Mouse (Mus musculus) midbrain, postnatal 0 days (tissue): ENCODE results near the gene 4921524J17Rik. TPM values are rescaled to one million over a fixed set of nuclear protein-coding genes. Genes with fewer than 3 reads are reported as not detected.

Experiments used
- ATAC-seq: fragments of 200-750 bp; cut with Nextera tagmentation; 2 replicates; pipeline ENCODE4 v1.8.0; 2017; ENCODE audit warnings: moderate number of reproducible peaks, mild to moderate bottlenecking, moderate TSS enrichment, moderate library complexity; ENCODE audit not compliant: low FRiP score
- DNase-seq: peaks from one replicate; pipeline ENCODE4 v3.0.0-alpha.2; 2015; ENCODE audit warnings: low spot score
- H3K27ac ChIP-seq: fragments of 300-500 bp; sonication (generic); 2 replicates; pipeline ENCODE4 v1.5.1; 2014; ENCODE audit warnings: low read depth, mild to moderate bottlenecking, low read length, mixed read lengths
- H3K27me3 ChIP-seq: fragments of 300-500 bp; sonication (generic); 2 replicates; pipeline ENCODE4 v1.6.1; 2014; ENCODE audit warnings: low read length, control low read depth, mixed read lengths; ENCODE audit not compliant: insufficient read depth
- H3K36me3 ChIP-seq: fragments of 300-500 bp; sonication (generic); 2 replicates; pipeline ENCODE4 v1.6.1; 2014; ENCODE audit warnings: low read length, control low read depth, mixed read lengths; ENCODE audit not compliant: insufficient read depth
- H3K4me1 ChIP-seq: fragments of 300-500 bp; sonication (generic); 2 replicates; pipeline ENCODE4 v1.6.1; 2014; ENCODE audit warnings: mild to moderate bottlenecking, control low read depth, antibody characterized with exemption, low read length, mixed read lengths; ENCODE audit not compliant: insufficient read depth
- H3K4me2 ChIP-seq: fragments of 300-500 bp; sonication (generic); 2 replicates; pipeline ENCODE4 v1.6.1; 2014; ENCODE audit warnings: low read depth, mild to moderate bottlenecking, low read length, mixed read lengths; ENCODE audit not compliant: poor library complexity, severe bottlenecking
- H3K4me3 ChIP-seq: fragments of 300-500 bp; sonication (generic); 2 replicates; pipeline ENCODE4 v1.5.1; 2014; ENCODE audit warnings: low read depth, mild to moderate bottlenecking, low read length, moderate library complexity
- H3K9ac ChIP-seq: fragments of 300-500 bp; sonication (generic); replicated peaks from 2 replicates; pipeline ENCODE4 v1.6.1; 2014; ENCODE audit warnings: mild to moderate bottlenecking, low read length, moderate library complexity, mixed read lengths; ENCODE audit not compliant: poor library complexity, severe bottlenecking
- H3K9me3 ChIP-seq: fragments of 300-500 bp; sonication (generic); 2 replicates; pipeline ENCODE4 v1.6.1; 2016; ENCODE audit warnings: low read length, control low read depth
- CTCF ChIP-seq: IDR thresholded peaks from 2 replicates; pipeline ENCODE4 v1.5.1; 2016; ENCODE audit warnings: antibody characterized with exemption, mild to moderate bottlenecking
- WGBS: fragments of 180-500 bp; shearing (Covaris S2); extraction: QIAGEN DNeasy Blood & Tissue Kit; methylation state at CpG from one replicate; pipeline ENCODE4 v1.1.7; 2014; 5-methylcytosine and 5-hydroxymethylcytosine counted together
- polyA plus RNA-seq: library from polyadenylated mRNA; unstranded; fragments of >200 nt; fragmentation: Nextera tagmentation; extraction: Ambion mirVana; gene quantifications from 2 replicates; pipeline ENCODE4 v1.2.1, GENCODE M21; 2015
- total RNA-seq: library from RNA; depleted of rRNA; stranded (reverse); fragments of >200 nt; gene quantifications from 2 replicates; pipeline ENCODE4 v1.2.3, GENCODE M21; 2014

The 4921524J17Rik gene
- total and polyA plus RNA-seq, 2 experiments from 2014 or later, result 17.9 to 48.0 TPM

DNA sequence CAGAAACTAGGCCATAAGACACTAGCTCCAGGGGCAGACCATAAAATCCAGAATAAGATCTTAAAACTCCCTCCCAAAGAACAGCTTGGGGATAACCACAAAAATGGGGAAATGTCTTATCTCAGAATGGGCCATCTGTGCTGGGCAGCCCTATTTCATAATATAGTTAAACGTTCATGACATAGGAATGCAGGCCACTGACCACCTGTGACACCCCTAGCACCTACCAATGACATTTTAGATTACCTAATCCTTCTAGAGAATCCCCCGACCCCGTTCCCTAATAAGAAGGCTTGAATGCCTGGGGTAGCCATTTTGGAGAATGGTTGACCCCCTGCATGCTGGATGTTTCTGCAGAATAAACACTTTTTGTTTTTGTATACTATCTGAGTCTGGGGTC lies 42.3 kb upstream of the 4921524J17Rik start:
- no peaks in the 10 kb centered on the region for H3K36me3 ChIP-seq
- WGBS, result 94% methylated on average over 3 of the region's 3 CpGs
- H3K4me2 ChIP-seq, result no peak overlapping the region
- H3K27me3 ChIP-seq, result no peaks in the 10 kb centered on the region
- H3K9ac ChIP-seq, result no peak overlapping the region
- H3K4me3 ChIP-seq, result no peak overlapping the region
- DNase-seq, result no peak
- TF ChIP-seq CTCF, result no peak
- H3K4me1 ChIP-seq, result no peaks in the 10 kb centered on the region
- no peak overlapping the region for H3K27ac ChIP-seq
- no peaks in the 10 kb centered on the region for H3K9me3 ChIP-seq
- no peak for ATAC-seq

- 90% methylated on average over 4 of the region's 4 CpGs for WGBS
- no peaks in the 10 kb centered on the region for H3K36me3 ChIP-seq
- ATAC-seq (no peak), DNase-seq (no peak)
- H3K4me1 ChIP-seq, result no peaks in the 10 kb centered on the region
- no peaks in the 10 kb centered on the region for H3K9me3 ChIP-seq
- no peak for TF ChIP-seq CTCF
- H3K27ac ChIP-seq, result no peak overlapping the region
- no peak overlapping the region for H3K4me2 ChIP-seq
- H3K27me3 ChIP-seq, result no peaks in the 10 kb centered on the region
- no peak overlapping the region for H3K9ac ChIP-seq
- no peak overlapping the region for H3K4me3 ChIP-seq
Observed at GRCm38 (mm10) chr8:85473246-85473645, 40.6 kb upstream of the 4921524J17Rik start.

GRCm38 (mm10) chr8:85472800-85473199 lies 40.2 kb upstream of the 4921524J17Rik start:
- WGBS, result 74% methylated on average over 6 of the region's 6 CpGs
- no peaks in the 10 kb centered on the region for H3K36me3 ChIP-seq
- ATAC-seq, result no peak
- no peaks in the 10 kb centered on the region for H3K9me3 ChIP-seq
- no peaks in the 10 kb centered on the region for H3K27me3 ChIP-seq
- H3K4me1 ChIP-seq, result no peaks in the 10 kb centered on the region
- H3K4me2 ChIP-seq, result no peak overlapping the region
- no peak overlapping the region for H3K27ac ChIP-seq
- no peak for TF ChIP-seq CTCF
- H3K4me3 ChIP-seq, result no peak overlapping the region
- no peak overlapping the region for H3K9ac ChIP-seq
- DNase-seq, result no peak

DNA sequence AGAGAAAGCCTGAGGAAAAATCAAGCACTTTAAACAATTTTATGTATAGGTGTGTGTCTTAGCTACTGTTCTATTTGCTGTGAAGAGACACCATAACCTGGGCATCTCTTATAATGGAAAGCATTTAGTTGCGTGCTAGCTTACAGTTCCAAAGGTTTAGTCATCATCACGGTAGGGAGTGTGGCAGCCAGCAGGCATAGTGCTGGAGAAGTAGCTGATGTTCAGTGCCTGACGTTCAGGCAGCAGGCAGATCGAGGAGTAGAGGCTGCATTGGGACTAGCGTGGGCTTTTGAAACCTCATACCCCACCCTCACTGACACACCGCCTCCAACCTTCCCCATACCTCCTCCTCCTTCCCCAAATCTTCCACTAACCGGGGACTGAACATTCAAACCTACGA lies 38.1 kb upstream of the 4921524J17Rik start:
- Histone ChIP-seq H3K4me2 (no peak overlapping the region), H3K27ac (no peak overlapping the region), H3K9ac (no peak overlapping the region), H3K4me3 (no peak overlapping the region), H3K27me3 (no peaks in the 10 kb centered on the region), H3K36me3 (no peaks in the 10 kb centered on the region), H3K4me1 (no peaks in the 10 kb centered on the region), H3K9me3 (no peaks in the 10 kb centered on the region)
- ATAC-seq (no peak), DNase-seq (no peak)
- no peak for TF ChIP-seq CTCF
- 76% methylated on average over 8 of the region's 8 CpGs for WGBS

DNA sequence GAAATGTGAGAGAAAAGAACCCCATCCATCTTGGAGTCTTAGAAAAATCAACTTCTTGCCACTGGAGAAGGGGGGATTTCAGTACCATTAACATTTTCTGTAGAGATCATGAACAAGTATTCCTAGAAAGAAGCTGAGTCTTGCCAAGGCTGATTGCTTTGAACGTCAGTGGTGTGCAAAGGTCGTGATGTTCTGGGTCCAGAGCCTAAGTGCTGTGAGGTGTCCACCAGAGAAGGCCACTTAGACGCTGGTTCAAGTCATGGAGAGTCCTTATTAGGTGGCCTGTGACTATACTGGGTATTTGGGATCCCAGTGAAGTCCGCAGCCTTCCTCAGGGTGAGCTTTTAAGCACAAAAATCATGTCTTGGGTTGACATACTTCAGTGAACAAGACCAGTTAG lies 33.4 kb upstream of the 4921524J17Rik start:
- Histone ChIP-seq H3K4me2 (no peak overlapping the region), H3K4me1 (no peaks in the 10 kb centered on the region), H3K36me3 (no peaks in the 10 kb centered on the region), H3K9ac (no peak overlapping the region), H3K4me3 (no peak overlapping the region), H3K27me3 (no peaks in the 10 kb centered on the region), H3K9me3 (no peaks in the 10 kb centered on the region), H3K27ac (no peak overlapping the region)
- ATAC-seq, result no peak
- 83% methylated on average over 4 of the region's 4 CpGs for WGBS
- DNase-seq, result no peak
- no peak for TF ChIP-seq CTCF

GRCm38 (mm10) chr8:85464316-85464715 lies 31.7 kb upstream of the 4921524J17Rik start:
- Histone ChIP-seq H3K4me1 (no peaks in the 10 kb centered on the region), H3K36me3 (no peaks in the 10 kb centered on the region), H3K27me3 (no peaks in the 10 kb centered on the region), H3K9me3 (no peaks in the 10 kb centered on the region), H3K4me3 (no peak overlapping the region), H3K27ac (no peak overlapping the region), H3K4me2 (no peak overlapping the region), H3K9ac (no peak overlapping the region)
- ATAC-seq (no peak), DNase-seq (no peak)
- no peak for TF ChIP-seq CTCF
